Mouse (Mus musculus) erythroblast, embryonic 14.5 days (primary cell): ENCODE measurements around the gene Foxl1.

ENCODE experiments used
- GATA1 ChIP-seq: IDR thresholded peaks from 2 replicates; pipeline ENCODE4 v1.6.1; 2012; ENCODE audit warnings: low read length, inconsistent platforms, mixed read lengths
- TAL1 ChIP-seq: IDR thresholded peaks from 3 replicates; pipeline ENCODE4 v1.6.1; 2012; ENCODE audit warnings: low read length, inconsistent platforms, mixed read lengths

DNA sequence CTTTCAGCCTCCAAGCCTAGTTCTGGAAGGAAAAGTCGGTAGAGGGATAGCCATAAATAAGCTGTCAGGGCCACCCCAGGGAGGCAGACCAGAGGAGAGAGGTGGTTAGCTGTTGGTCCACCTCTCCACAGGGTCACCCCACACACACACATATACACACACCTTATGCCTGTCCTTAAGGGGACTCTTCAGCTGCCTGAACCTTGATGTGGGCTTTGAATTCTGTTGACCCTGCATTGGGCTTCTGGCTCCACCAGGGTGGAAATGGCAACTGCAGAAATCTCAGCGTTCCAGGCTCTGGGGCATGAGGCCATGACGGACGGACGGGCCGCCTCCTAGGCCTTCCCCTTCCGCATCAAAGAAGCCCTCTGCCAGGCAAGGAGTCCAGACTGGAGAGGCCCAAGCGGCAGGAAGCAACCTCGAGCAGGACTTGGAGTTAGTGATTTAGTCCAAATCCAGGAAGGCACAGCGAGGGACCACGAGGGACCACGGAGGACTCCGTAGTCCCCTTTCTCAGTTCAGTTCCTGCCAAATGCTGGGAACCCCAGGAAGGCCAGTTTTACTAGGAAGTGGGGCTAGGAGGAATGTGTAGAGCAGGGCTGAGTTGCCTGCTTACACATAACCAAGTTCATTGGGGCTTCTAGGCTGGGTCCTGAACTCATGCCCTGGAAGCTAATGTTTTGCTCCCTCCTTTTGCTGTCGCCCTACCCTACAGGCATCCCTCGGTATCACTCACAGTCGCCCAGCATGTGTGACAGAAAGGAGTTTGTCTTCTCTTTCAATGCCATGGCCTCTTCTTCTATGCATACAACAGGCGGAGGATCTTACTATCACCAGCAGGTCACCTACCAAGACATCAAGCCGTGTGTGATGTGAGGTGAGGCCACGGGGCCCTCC, 41.5 kb upstream of the Foxl1 start:
- TF ChIP-seq GATA1 (no peak), TAL1 (no peak)
